Mouse (Mus musculus) layer of hippocampus, adult 6 months (tissue): ENCODE data around the gene Gm765. TPM values are rescaled to one million over a fixed set of nuclear protein-coding genes. Genes with fewer than 3 reads are reported as not detected.

Experiments used
- long read RNA-seq, 2 experiments: library from polyadenylated mRNA; unstranded; transcript quantifications; one replicate each; pipeline ENCODE4 v2.0.0; 2019 to 2020
- polyA plus RNA-seq: library from polyadenylated mRNA; unstranded; fragments of <200 nt; fragmentation: Nextera tagmentation; gene quantifications from 2 replicates; pipeline ENCODE4 v1.2.3, GENCODE M21; 2021

Gm765 gene
- 0.06 and 0.18 TPM in 2 replicates for polyA plus RNA-seq
- long read RNA-seq, experiment 1: 0 reads
- long read RNA-seq, experiment 2, partial matches to known transcripts: 0 of 3 reads
- long read RNA-seq, experiment 2, other reads (novel, unspliced or antisense): 0 of 3 reads

GRCm38 (mm10) chr6:98342654-98343053 is at the start of gene Gm765:
TSS of gene Gm765 (minus strand) at chr6:98342754.

